Mouse (Mus musculus): ENCODE measurements around the gene AC124108.1. TPM values are rescaled to one million over a fixed set of nuclear protein-coding genes. Genes with fewer than 3 reads are reported as not detected.

AC124108.1 gene
- 0.19 and 0.43 TPM in 2 replicates for polyA plus RNA-seq (2015; fragmentation: Nextera tagmentation; extraction: Ambion mirVana)

- H3K27me3 ChIP-seq: peaks cover 85% of the 10 kb centered on the region
- no peak for ATAC-seq (ENCODE audit: low FRiP score, low read depth)
- peaks cover 46% of the 10 kb centered on the region for H3K4me1 ChIP-seq
- H3K36me3 ChIP-seq: no peaks in the 10 kb centered on the region
- peak within 1 kb of the TSS; percentile 64 for H3K4me3 ChIP-seq
- H3K4me2 ChIP-seq (replicated peaks): peak within 1 kb of the TSS; percentile 92
- H3K27ac ChIP-seq: no peak within 1 kb of the TSS
- WGBS: under 1% methylated on average over 34 of the region's 34 CpGs
- H3K9ac ChIP-seq: peak within 1 kb of the TSS; percentile 73
- no peaks in the 10 kb centered on the region for H3K9me3 ChIP-seq
These were observed at the start of gene AC124108.1, which contains the start of gene Lemd1 for GRCm38 (mm10) chr1:132191093-132191785. Gene AC124108.1 (plus strand): TSS chr1:132191457. Gene Lemd1 (plus strand): TSS chr1:132191431.

GRCm38 (mm10) chr1:132141753-132142152 is 49.5 kb upstream of the AC124108.1 start:
- Histone ChIP-seq H3K4me3 (no peak overlapping the region), H3K4me1 (peaks cover 17% of the 10 kb centered on the region), H3K9ac (no peak overlapping the region), H3K27me3 (peaks cover 14% of the 10 kb centered on the region), H3K4me2 (replicated peaks) (no peak overlapping the region), H3K9me3 (no peaks in the 10 kb centered on the region), H3K36me3 (no peaks in the 10 kb centered on the region), H3K27ac (no peak overlapping the region)
- ATAC-seq (ENCODE audit: low FRiP score, low read depth): no peak
- 45% methylated on average over 13 of the region's 13 CpGs for WGBS

DNA sequence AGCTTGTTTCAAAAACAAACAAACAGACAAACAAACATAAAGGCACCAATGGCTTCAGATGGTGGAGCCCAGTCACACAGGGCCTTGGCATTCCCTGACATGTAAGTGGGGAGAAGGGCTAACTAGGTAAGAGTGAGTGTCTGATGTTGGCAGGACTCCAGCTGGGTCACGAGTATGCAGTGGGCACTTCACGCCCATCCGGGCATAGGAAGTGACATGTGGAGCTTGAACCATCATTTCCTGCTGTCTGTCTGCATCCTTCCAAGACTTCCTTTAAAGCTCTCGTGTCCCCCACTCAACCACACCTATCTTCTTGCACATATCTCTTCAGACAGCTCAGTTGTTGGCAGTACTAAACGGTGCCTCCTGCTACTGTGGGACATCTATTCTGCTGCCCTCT is 48.2 kb upstream of the AC124108.1 start:
- Histone ChIP-seq H3K27me3 (peaks cover 11% of the 10 kb centered on the region), H3K4me2 (replicated peaks) (no peak overlapping the region), H3K9me3 (no peaks in the 10 kb centered on the region), H3K4me1 (peaks cover 15% of the 10 kb centered on the region), H3K36me3 (no peaks in the 10 kb centered on the region), H3K27ac (no peak overlapping the region), H3K9ac (no peak overlapping the region), H3K4me3 (no peak overlapping the region)
- 63% methylated on average over 5 of the region's 5 CpGs for WGBS
- no peak for ATAC-seq (ENCODE audit: low FRiP score, low read depth)

DNA sequence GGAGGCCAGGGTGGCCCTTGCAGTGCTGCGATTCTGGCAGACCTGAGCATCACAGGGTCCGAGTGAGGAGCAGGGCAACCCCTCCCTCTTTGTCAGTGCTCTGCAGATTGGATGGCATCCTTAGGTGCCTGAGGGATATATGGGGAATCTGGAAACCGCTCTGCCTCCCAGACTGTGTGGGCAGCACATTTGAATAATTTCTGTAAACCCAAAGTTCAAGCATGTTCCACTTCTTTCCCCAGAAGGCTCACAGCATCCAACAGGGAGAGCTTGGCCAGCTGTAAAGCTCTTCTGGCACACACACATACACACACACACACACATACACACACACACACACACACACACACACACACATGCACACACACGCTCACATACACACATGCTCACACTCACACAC is 47.5 kb upstream of the AC124108.1 start:
- H3K4me1 ChIP-seq: peaks cover 9% of the 10 kb centered on the region
- no peak overlapping the region for H3K4me3 ChIP-seq
- no peaks in the 10 kb centered on the region for H3K9me3 ChIP-seq
- H3K9ac ChIP-seq: no peak overlapping the region
- H3K4me2 ChIP-seq (replicated peaks): no peak overlapping the region
- 62% methylated on average over 4 of the region's 4 CpGs for WGBS
- H3K36me3 ChIP-seq: no peaks in the 10 kb centered on the region
- H3K27me3 ChIP-seq: peaks cover 4% of the 10 kb centered on the region
- ATAC-seq (ENCODE audit: low FRiP score, low read depth): no peak
- no peak overlapping the region for H3K27ac ChIP-seq

DNA sequence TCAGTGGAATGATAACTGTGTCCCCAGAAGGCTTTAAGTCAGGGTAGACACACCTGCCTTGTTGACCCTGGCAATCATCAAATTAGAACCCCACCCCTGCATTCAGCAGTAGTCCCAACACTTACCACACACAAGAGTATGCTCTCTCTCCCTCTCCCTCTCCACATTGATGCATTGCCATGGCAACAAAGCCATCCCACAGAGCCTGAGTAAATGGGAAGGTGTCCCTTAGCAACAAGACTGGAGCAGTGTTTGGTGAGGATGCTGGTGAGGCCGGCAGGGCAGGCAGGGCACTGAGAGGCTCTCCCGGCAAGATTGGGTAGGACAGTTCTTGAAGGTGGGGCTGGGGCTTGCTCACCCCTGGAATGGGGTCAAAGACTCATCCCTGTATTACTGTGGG is 47.0 kb upstream of the AC124108.1 start:
- H3K27ac ChIP-seq: no peak overlapping the region
- H3K27me3 ChIP-seq: peaks cover 3% of the 10 kb centered on the region
- no peak for ATAC-seq (ENCODE audit: low FRiP score, low read depth)
- no peak overlapping the region for H3K9ac ChIP-seq
- 31% methylated on average over 2 of the region's 2 CpGs for WGBS
- no peak overlapping the region for H3K4me3 ChIP-seq
- H3K9me3 ChIP-seq: no peaks in the 10 kb centered on the region
- no peak overlapping the region for H3K4me2 ChIP-seq (replicated peaks)
- H3K4me1 ChIP-seq: peaks cover 4% of the 10 kb centered on the region; the same call in 1 of the 2 replicates
- H3K36me3 ChIP-seq: no peaks in the 10 kb centered on the region

GRCm38 (mm10) chr1:132144837-132145236 is 46.4 kb upstream of the AC124108.1 start:
- H3K9me3 ChIP-seq: no peaks in the 10 kb centered on the region
- H3K9ac ChIP-seq: no peak overlapping the region
- peaks cover 1% of the 10 kb centered on the region; the same call in 1 of the 2 replicates for H3K4me1 ChIP-seq
- no peak for ATAC-seq (ENCODE audit: low FRiP score, low read depth)
- peaks cover 3% of the 10 kb centered on the region for H3K27me3 ChIP-seq
- no peak overlapping the region for H3K4me3 ChIP-seq
- WGBS: 71% methylated on average over 3 of the region's 3 CpGs
- H3K27ac ChIP-seq: no peak overlapping the region
- no peaks in the 10 kb centered on the region for H3K36me3 ChIP-seq
- H3K4me2 ChIP-seq (replicated peaks): no peak overlapping the region

DNA sequence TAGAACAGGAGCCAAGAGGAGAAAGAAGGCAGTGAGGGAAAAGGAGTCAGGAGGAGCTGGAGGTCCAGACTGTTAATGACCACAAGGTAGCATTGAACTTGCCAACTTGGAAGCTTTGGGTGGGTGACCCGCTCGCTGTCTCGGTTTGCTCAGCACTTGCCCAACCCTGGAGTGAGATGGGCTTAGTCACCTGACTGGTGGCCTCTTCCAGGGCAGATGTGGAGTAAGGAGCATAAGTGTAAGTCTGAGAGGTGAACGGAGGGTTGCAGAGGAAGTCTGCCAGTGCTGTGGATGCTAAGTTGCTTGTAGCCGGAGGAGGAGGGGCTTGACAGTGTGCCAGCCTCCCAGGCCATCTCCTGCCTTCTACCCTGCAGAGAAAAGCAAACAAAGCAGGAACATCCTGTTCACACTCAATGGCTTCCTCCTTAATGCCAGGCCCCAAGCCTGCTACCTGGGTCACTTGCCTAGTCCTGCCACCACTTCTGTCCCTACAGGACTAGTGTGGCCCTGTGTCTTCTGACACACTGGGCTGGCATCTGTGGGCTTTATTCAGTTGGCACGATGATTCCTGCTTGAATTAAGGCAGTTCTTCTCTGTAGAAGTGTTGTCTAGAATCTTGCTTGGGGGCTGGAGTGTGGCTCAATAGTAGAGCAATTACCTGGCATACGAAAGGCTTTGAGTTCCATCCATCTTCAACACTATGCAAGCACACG is 45.1 kb upstream of the AC124108.1 start:
- Histone ChIP-seq H3K9me3 (no peaks in the 10 kb centered on the region), H3K27me3 (peaks cover 3% of the 10 kb centered on the region; the same call in 1 of the 2 replicates), H3K36me3 (no peaks in the 10 kb centered on the region), H3K4me3 (no peak overlapping the region), H3K4me2 (replicated peaks) (no peak overlapping the region), H3K9ac (no peak overlapping the region), H3K4me1 (0 out of 2 replicates have a peak, but pooled peaks cover 6% of the 10 kb centered on the region), H3K27ac (no peak overlapping the region)
- ATAC-seq (ENCODE audit: low FRiP score, low read depth): no peak
- WGBS: 87% methylated on average over 8 of the region's 8 CpGs

- Histone ChIP-seq H3K9ac (no peak overlapping the region), H3K36me3 (no peaks in the 10 kb centered on the region), H3K27ac (no peak overlapping the region), H3K9me3 (no peaks in the 10 kb centered on the region), H3K27me3 (no peaks in the 10 kb centered on the region), H3K4me3 (no peak overlapping the region), H3K4me2 (replicated peaks) (no peak overlapping the region), H3K4me1 (0 out of 2 replicates have a peak, but pooled peaks cover 10% of the 10 kb centered on the region)
- 54% methylated on average over 2 of the region's 2 CpGs for WGBS
- no peak for ATAC-seq (ENCODE audit: low FRiP score, low read depth)
These were observed 41.8 kb upstream of the AC124108.1 start for GRCm38 (mm10) chr1:132149410-132149809.

- no peak overlapping the region for H3K4me3 ChIP-seq
- no peak for ATAC-seq (ENCODE audit: low FRiP score, low read depth)
- no peak overlapping the region for H3K9ac ChIP-seq
- no peak overlapping the region for H3K4me2 ChIP-seq (replicated peaks)
- H3K27me3 ChIP-seq: no peaks in the 10 kb centered on the region
- no peaks in the 10 kb centered on the region for H3K36me3 ChIP-seq
- H3K9me3 ChIP-seq: no peaks in the 10 kb centered on the region
- H3K27ac ChIP-seq: no peak overlapping the region
- 48% methylated on average over 1 of the region's 1 CpGs for WGBS
- 0 out of 2 replicates have a peak, but pooled peaks cover 10% of the 10 kb centered on the region for H3K4me1 ChIP-seq
These were observed 41.1 kb upstream of the AC124108.1 start for GRCm38 (mm10) chr1:132150171-132150570.

- no peak for ATAC-seq (ENCODE audit: low FRiP score, low read depth)
- WGBS: 70% methylated on average over 15 of the region's 15 CpGs
- no peaks in the 10 kb centered on the region for H3K27me3 ChIP-seq
- H3K27ac ChIP-seq: no peak overlapping the region
- 0 out of 2 replicates have a peak, but pooled peaks cover 10% of the 10 kb centered on the region for H3K4me1 ChIP-seq
- H3K36me3 ChIP-seq: no peaks in the 10 kb centered on the region
- H3K9ac ChIP-seq: no peak overlapping the region
- H3K4me3 ChIP-seq: no peak overlapping the region
- no peaks in the 10 kb centered on the region for H3K9me3 ChIP-seq
- no peak overlapping the region for H3K4me2 ChIP-seq (replicated peaks)
These were observed 40.2 kb upstream of the AC124108.1 start for GRCm38 (mm10) chr1:132150817-132151601.

- no peak overlapping the region for H3K27ac ChIP-seq
- H3K9ac ChIP-seq: no peak overlapping the region
- no peaks in the 10 kb centered on the region for H3K27me3 ChIP-seq
- H3K36me3 ChIP-seq: no peaks in the 10 kb centered on the region
- ATAC-seq (ENCODE audit: low FRiP score, low read depth): no peak
- WGBS: 47% methylated on average over 2 of the region's 2 CpGs
- H3K4me1 ChIP-seq: 0 out of 2 replicates have a peak, but pooled peaks cover 10% of the 10 kb centered on the region
- no peak overlapping the region for H3K4me2 ChIP-seq (replicated peaks)
- no peak overlapping the region for H3K4me3 ChIP-seq
- H3K9me3 ChIP-seq: no peaks in the 10 kb centered on the region
These were observed 39.3 kb upstream of the AC124108.1 start for GRCm38 (mm10) chr1:132151908-132152307.

Measured in limb, embryonic 13.5 days (tissue).